Comparison of ENCODE assay signal across 10 mouse cellular contexts in the genomic region with DNA sequence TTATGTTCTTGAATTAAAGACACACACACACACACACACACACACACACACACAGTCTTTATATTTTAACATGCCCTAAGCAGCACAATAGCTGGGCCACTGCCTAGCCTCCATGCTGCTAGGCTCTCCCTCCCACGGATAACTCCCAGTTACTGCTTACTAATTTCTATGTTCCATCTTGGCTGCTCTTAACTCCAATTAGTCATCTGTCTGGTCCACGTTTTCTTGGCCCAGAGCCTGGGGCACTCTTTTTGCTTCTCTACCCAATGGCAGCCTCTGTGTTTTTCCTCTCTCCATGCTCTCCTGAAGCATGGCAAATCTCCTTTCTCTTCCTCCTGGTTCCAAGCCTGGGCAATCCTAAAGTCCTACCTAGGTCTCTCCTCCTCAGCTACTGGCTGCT. TPM values are rescaled to one million over a fixed set of nuclear protein-coding genes. Genes with fewer than 3 reads are reported as not detected.
DNase-seq lines count a peak whose midpoint lies in the region; TF ChIP-seq lines count a peak whose summit lies in the region.
"Had no signal": no experiment of that assay in that cellular context is flagged by ENCODE, and none has a peak within 500 bp of the region (broad histone marks: within the 10 kb centered on the region; RNA-seq: fewer than 3 reads in every experiment).

No protein-coding gene starts in this region.

- no peak overlapping the region for H3K4me3 ChIP-seq in kidney, adult 2 months (ENCODE audit: insufficient read depth, low read depth, low read length)
- no peak overlapping the region for H3K4me3 ChIP-seq in myocyte

- H3K27ac ChIP-seq in kidney, adult 2 months (ENCODE audit: insufficient read depth, low read depth, low read length) = no peak overlapping the region
- H3K27ac ChIP-seq: liver, embryonic 14.5 days had no signal

- 23% methylated on average over 2 of the region's 2 CpGs for WGBS in kidney, adult 2 months

- H3K79me2 ChIP-seq in myocyte (ENCODE audit: control insufficient read depth, insufficient read depth) = no peaks in the 10 kb centered on the region

- peak overlapping the region; percentile 59 for H3K4me2 ChIP-seq in myocyte (ENCODE audit: low read depth)

- no peak for TF ChIP-seq CTCF in kidney, adult 2 months (conservative IDR thresholded peaks at IDR 0.05; ENCODE audit: insufficient read depth, insufficient read length, low read depth, low read length)

- H3K27me3 ChIP-seq in kidney, adult 2 months (replicated peaks; ENCODE audit: control insufficient read depth, insufficient read depth, low read length) = no peaks in the 10 kb centered on the region
- no peaks in the 10 kb centered on the region for H3K27me3 ChIP-seq in myocyte (ENCODE audit: control insufficient read depth, insufficient read depth, insufficient read length)

- H3ac ChIP-seq in myocyte (ENCODE audit: control insufficient read depth, insufficient read length) = no peak overlapping the region

- TF ChIP-seq POLR2A in kidney, adult 2 months (IDR thresholded peaks at IDR 0.05; ENCODE audit: low read depth, low read length) = no peak
- no peak for TF ChIP-seq POLR2A in myocyte (IDR thresholded peaks at IDR 0.05; ENCODE audit: insufficient read length, low read depth)

- no peaks in the 10 kb centered on the region for H3K4me1 ChIP-seq in kidney, adult 2 months (ENCODE audit: control insufficient read depth, insufficient read depth, low read length)

- no peaks in the 10 kb centered on the region for H3K36me3 ChIP-seq in kidney, adult 2 months (ENCODE audit: control insufficient read depth, insufficient read depth, low read length)
- H3K36me3 ChIP-seq in myocyte (ENCODE audit: control insufficient read depth, insufficient read depth) = no peaks in the 10 kb centered on the region

- peak; percentile 10 for DNase-seq in kidney, postnatal 14 days
- DNase-seq in kidney, adult 2 months = no peak
- DNase-seq in adrenal gland, adult 2 months = peak; percentile 82
- DNase-seq in fibroblast of lung, adult 2 months (ENCODE audit: low read depth) = peak; percentile 79
- DNase-seq in ovary, adult 18-20 months (ENCODE audit: low spot score) = no peak
- DNase-seq in spleen, postnatal 36 days (ENCODE audit: low spot score in 2 of 2) = no peak
- no peak for DNase-seq in neural tube, embryonic 10.5 days (ENCODE audit: extremely low spot score, low spot score)
- DNase-seq: retina, postnatal 1 day had no signal

TF ChIP-seq in myocyte, 11 proteins besides CTCF, POLR2A, EP300 and RAD21:
- TF ChIP-seq TCF3 (IDR thresholded peaks at IDR 0.05; ENCODE audit: insufficient read length, low read depth) = no peak
- TF ChIP-seq TCF12 (IDR thresholded peaks at IDR 0.05; ENCODE audit: insufficient read depth, poor library complexity, severe bottlenecking) = no peak
- TF ChIP-seq REST (IDR thresholded peaks at IDR 0.05; ENCODE audit: insufficient read depth, insufficient read length) = no peak
- TF ChIP-seq MAX (IDR thresholded peaks at IDR 0.05; ENCODE audit: low read depth) = no peak
- TF ChIP-seq USF1 (IDR thresholded peaks at IDR 0.05; ENCODE audit: low read depth) = no peak
- no peak for TF ChIP-seq SRF (IDR thresholded peaks at IDR 0.05; ENCODE audit: control insufficient read depth, insufficient read length, low read depth)
- TF ChIP-seq MYOD1 (IDR thresholded peaks at IDR 0.05; ENCODE audit: control insufficient read depth in 1 of 3, insufficient read length in 2 of 3, low read depth in 2 of 3) = no peak
- TF ChIP-seq CEBPB (IDR thresholded peaks at IDR 0.05; ENCODE audit: insufficient read depth, poor library complexity, severe bottlenecking) = no peak
- no peak for TF ChIP-seq E2F4 (IDR thresholded peaks at IDR 0.05; ENCODE audit: insufficient read depth)
- no peak for TF ChIP-seq MYOG (IDR thresholded peaks at IDR 0.05; ENCODE audit: control insufficient read depth in 1 of 3, insufficient read depth in 1 of 3, insufficient read length in 2 of 3, low read depth in 2 of 3)
- no peak for TF ChIP-seq POLR2AphosphoS2 (IDR thresholded peaks at IDR 0.05; ENCODE audit: insufficient read length, low read depth)

RNA-seq across cellular contexts. Expression of a gene that starts 14.8 kb away (rescaled TPM):
- 30.6 and 33.1 TPM in 2 replicates for polyA plus RNA-seq in kidney, adult 2 months (2012; rRNA removed)
- total RNA-seq in adrenal gland, adult 2 months (2021) = 100 to 1,000 TPM in 1 of 2 experiments, 10 to 100 TPM in 1; 69.9 to 122 TPM
- 31.1 and 36.4 TPM in 2 replicates for polyA plus RNA-seq in adrenal gland, adult 2 months (2012; rRNA removed)
- 104 TPM for polyA plus RNA-seq in myocyte (2012; fragmentation: generic; extraction: Trizol)

Comparison
In these comparisons a context has a peak if more than half of its experiments do, and no peak if none do; other contexts are left out.
1. DNase-seq: peak in kidney, postnatal 14 days (single experiment), adrenal gland, adult 2 months (single experiment) and fibroblast of lung, adult 2 months (single experiment); none in kidney, adult 2 months (single experiment), ovary, adult 18-20 months (single experiment), spleen, postnatal 36 days (0 of 2) and neural tube, embryonic 10.5 days (single experiment).